Mouse (Mus musculus): ENCODE results near the gene Wwox. TPM values are rescaled to one million over a fixed set of nuclear protein-coding genes. Genes with fewer than 3 reads are reported as not detected.

Wwox gene
- polyA plus RNA-seq, 1 experiment from 2014 or later, result 10.2 TPM

- no peaks in the 10 kb centered on the region for H3K9me3 ChIP-seq (replicated peaks)
- H3K4me1 ChIP-seq, result peaks cover 20% of the 10 kb centered on the region
- peaks cover 57% of the 10 kb centered on the region for H3K27me3 ChIP-seq
- no peak for ATAC-seq
- H3K4me3 ChIP-seq, result no peak overlapping the region
- H3K9ac ChIP-seq, result no peak overlapping the region
- H3K4me2 ChIP-seq, result no peak overlapping the region
- H3K27ac ChIP-seq, result no peak overlapping the region
- 65% methylated on average over 9 of the region's 9 CpGs for WGBS
- H3K36me3 ChIP-seq (ENCODE audit: poor library complexity, severe bottlenecking), result no peaks in the 10 kb centered on the region
These were observed 704.3 kb downstream of the Wwox start for GRCm38 (mm10) chr8:115143530-115144320.

GRCm38 (mm10) chr8:115147006-115147405, 707.6 kb downstream of the Wwox start:
- H3K4me1 ChIP-seq, result peaks cover 23% of the 10 kb centered on the region
- H3K36me3 ChIP-seq (ENCODE audit: poor library complexity, severe bottlenecking), result no peaks in the 10 kb centered on the region
- H3K27ac ChIP-seq, result no peak overlapping the region
- H3K27me3 ChIP-seq, result peaks cover 63% of the 10 kb centered on the region
- H3K9ac ChIP-seq, result no peak overlapping the region
- 40% methylated on average over 9 of the region's 9 CpGs for WGBS
- no peak overlapping the region for H3K4me3 ChIP-seq
- H3K4me2 ChIP-seq, result no peak overlapping the region
- no peak for ATAC-seq
- H3K9me3 ChIP-seq (replicated peaks), result no peaks in the 10 kb centered on the region

GRCm38 (mm10) chr8:115150446-115151109, 711.1 kb downstream of the Wwox start:
- 56% methylated on average over 24 of the region's 24 CpGs for WGBS
- H3K36me3 ChIP-seq (ENCODE audit: poor library complexity, severe bottlenecking), result no peaks in the 10 kb centered on the region
- no peak for ATAC-seq
- no peak overlapping the region for H3K4me3 ChIP-seq
- no peak overlapping the region for H3K27ac ChIP-seq
- H3K27me3 ChIP-seq, result peaks cover 52% of the 10 kb centered on the region
- H3K9ac ChIP-seq, result no peak overlapping the region
- no peaks in the 10 kb centered on the region for H3K9me3 ChIP-seq (replicated peaks)
- H3K4me2 ChIP-seq, result no peak overlapping the region
- H3K4me1 ChIP-seq, result peaks cover 18% of the 10 kb centered on the region

- H3K4me2 ChIP-seq, result no peak overlapping the region
- no peaks in the 10 kb centered on the region for H3K9me3 ChIP-seq (replicated peaks)
- ATAC-seq, result no peak
- peaks cover 48% of the 10 kb centered on the region for H3K27me3 ChIP-seq
- WGBS, result 18% methylated on average over 6 of the region's 6 CpGs
- H3K36me3 ChIP-seq (ENCODE audit: poor library complexity, severe bottlenecking), result no peaks in the 10 kb centered on the region
- peaks cover 18% of the 10 kb centered on the region for H3K4me1 ChIP-seq
- H3K4me3 ChIP-seq, result no peak overlapping the region
- no peak overlapping the region for H3K9ac ChIP-seq
- H3K27ac ChIP-seq, result no peak overlapping the region
These were observed 712.0 kb downstream of the Wwox start for GRCm38 (mm10) chr8:115151416-115151815.

GRCm38 (mm10) chr8:115154096-115154495, 714.6 kb downstream of the Wwox start:
- Histone ChIP-seq H3K4me2 (no peak overlapping the region), H3K4me1 (peaks cover 35% of the 10 kb centered on the region), H3K27ac (no peak overlapping the region), H3K36me3 (ENCODE audit: poor library complexity, severe bottlenecking) (no peaks in the 10 kb centered on the region), H3K9me3 (replicated peaks) (no peaks in the 10 kb centered on the region), H3K9ac (no peak overlapping the region), H3K27me3 (peaks cover 47% of the 10 kb centered on the region), H3K4me3 (no peak overlapping the region)
- ATAC-seq, result peak; percentile 72
- 57% methylated on average over 10 of the region's 10 CpGs for WGBS

GRCm38 (mm10) chr8:115156142-115156541, 716.7 kb downstream of the Wwox start:
- H3K4me2 ChIP-seq, result no peak overlapping the region
- H3K36me3 ChIP-seq (ENCODE audit: poor library complexity, severe bottlenecking), result no peaks in the 10 kb centered on the region
- no peak overlapping the region for H3K9ac ChIP-seq
- peaks cover 42% of the 10 kb centered on the region for H3K4me1 ChIP-seq
- H3K4me3 ChIP-seq, result no peak overlapping the region
- H3K9me3 ChIP-seq (replicated peaks), result no peaks in the 10 kb centered on the region
- 86% methylated on average over 8 of the region's 8 CpGs for WGBS
- no peak for ATAC-seq
- H3K27ac ChIP-seq, result no peak overlapping the region
- peaks cover 40% of the 10 kb centered on the region for H3K27me3 ChIP-seq

- peaks cover 39% of the 10 kb centered on the region for H3K4me1 ChIP-seq
- H3K4me3 ChIP-seq, result no peak overlapping the region
- H3K27me3 ChIP-seq, result peaks cover 50% of the 10 kb centered on the region
- peak overlapping the region; percentile 59 for H3K4me2 ChIP-seq
- WGBS, result 11% methylated on average over 12 of the region's 12 CpGs
- ATAC-seq, result peak; percentile 90
- H3K36me3 ChIP-seq (ENCODE audit: poor library complexity, severe bottlenecking), result no peaks in the 10 kb centered on the region
- no peaks in the 10 kb centered on the region for H3K9me3 ChIP-seq (replicated peaks)
- peak overlapping the region; percentile 70; the same call in 1 of the 2 replicates for H3K27ac ChIP-seq
- H3K9ac ChIP-seq, result no peak overlapping the region
These were observed 718.7 kb downstream of the Wwox start for GRCm38 (mm10) chr8:115157977-115158720.

GRCm38 (mm10) chr8:115158721-115159111, 719.3 kb downstream of the Wwox start:
- Histone ChIP-seq H3K9me3 (replicated peaks) (no peaks in the 10 kb centered on the region), H3K27me3 (peaks cover 50% of the 10 kb centered on the region), H3K4me1 (peaks cover 39% of the 10 kb centered on the region), H3K4me3 (no peak overlapping the region), H3K27ac (peak overlapping the region; percentile 70), H3K4me2 (peak overlapping the region; percentile 59), H3K36me3 (ENCODE audit: poor library complexity, severe bottlenecking) (no peaks in the 10 kb centered on the region), H3K9ac (no peak overlapping the region)
- WGBS, result 2% methylated on average over 8 of the region's 8 CpGs
- ATAC-seq, result peak; percentile 44

GRCm38 (mm10) chr8:115159208-115159607, 719.8 kb downstream of the Wwox start:
- H3K9ac ChIP-seq, result 0 out of 2 replicates have a peak overlapping the region, but pooled peaks have one; percentile 26
- peak overlapping the region; percentile 70 for H3K27ac ChIP-seq
- H3K9me3 ChIP-seq (replicated peaks), result no peaks in the 10 kb centered on the region
- H3K4me3 ChIP-seq, result peak overlapping the region; percentile 10; the same call in 1 of the 2 replicates
- WGBS, result 10% methylated on average over 18 of the region's 18 CpGs
- ATAC-seq, result no peak
- no peaks in the 10 kb centered on the region for H3K36me3 ChIP-seq (ENCODE audit: poor library complexity, severe bottlenecking)
- H3K4me2 ChIP-seq, result peak overlapping the region; percentile 59
- peaks cover 39% of the 10 kb centered on the region for H3K4me1 ChIP-seq
- peaks cover 53% of the 10 kb centered on the region for H3K27me3 ChIP-seq

GRCm38 (mm10) chr8:115159711-115160374, 720.4 kb downstream of the Wwox start:
- Histone ChIP-seq H3K27ac (0 out of 2 replicates have a peak overlapping the region, but pooled peaks have one; percentile 40), H3K36me3 (ENCODE audit: poor library complexity, severe bottlenecking) (no peaks in the 10 kb centered on the region), H3K4me2 (peak overlapping the region; percentile 59), H3K9ac (no peak overlapping the region; the same call in 1 of the 2 replicates), H3K4me3 (peak overlapping the region; percentile 25), H3K4me1 (peaks cover 39% of the 10 kb centered on the region), H3K27me3 (peaks cover 57% of the 10 kb centered on the region), H3K9me3 (replicated peaks) (no peaks in the 10 kb centered on the region)
- ATAC-seq, result 0 out of 2 replicates have a peak, but pooled peaks have one; percentile 19
- WGBS, result 9% methylated on average over 22 of the region's 22 CpGs

- Histone ChIP-seq H3K4me1 (peaks cover 39% of the 10 kb centered on the region), H3K4me3 (0 out of 2 replicates have a peak overlapping the region, but pooled peaks have one; percentile 25), H3K9ac (no peak overlapping the region), H3K36me3 (ENCODE audit: poor library complexity, severe bottlenecking) (no peaks in the 10 kb centered on the region), H3K9me3 (replicated peaks) (no peaks in the 10 kb centered on the region), H3K27me3 (peaks cover 61% of the 10 kb centered on the region), H3K4me2 (peak overlapping the region; percentile 59), H3K27ac (no peak overlapping the region)
- ATAC-seq, result no peak
- 85% methylated on average over 5 of the region's 5 CpGs for WGBS
These were observed 721.0 kb downstream of the Wwox start for GRCm38 (mm10) chr8:115160407-115160806.

Data from forebrain, embryonic 13.5 days (tissue).